Mouse (Mus musculus) yolk sac, embryonic 10.5 days (tissue): ENCODE measurements around the gene Yif1b.
A peak's percentile ranks its signal among the peaks of the same experiment; 100 is the strongest.
"Not testable (repeated sequence)": the region's sequence is repeated elsewhere in the genome, so short reads cannot be mapped to it uniquely, and the experiment has no call there.

Experiments
- DNase-seq: peaks from one replicate; pipeline ENCODE4 v3.0.0-alpha.2; 2017; ENCODE audit warnings: low spot score

Gene Yif1b

DNA sequence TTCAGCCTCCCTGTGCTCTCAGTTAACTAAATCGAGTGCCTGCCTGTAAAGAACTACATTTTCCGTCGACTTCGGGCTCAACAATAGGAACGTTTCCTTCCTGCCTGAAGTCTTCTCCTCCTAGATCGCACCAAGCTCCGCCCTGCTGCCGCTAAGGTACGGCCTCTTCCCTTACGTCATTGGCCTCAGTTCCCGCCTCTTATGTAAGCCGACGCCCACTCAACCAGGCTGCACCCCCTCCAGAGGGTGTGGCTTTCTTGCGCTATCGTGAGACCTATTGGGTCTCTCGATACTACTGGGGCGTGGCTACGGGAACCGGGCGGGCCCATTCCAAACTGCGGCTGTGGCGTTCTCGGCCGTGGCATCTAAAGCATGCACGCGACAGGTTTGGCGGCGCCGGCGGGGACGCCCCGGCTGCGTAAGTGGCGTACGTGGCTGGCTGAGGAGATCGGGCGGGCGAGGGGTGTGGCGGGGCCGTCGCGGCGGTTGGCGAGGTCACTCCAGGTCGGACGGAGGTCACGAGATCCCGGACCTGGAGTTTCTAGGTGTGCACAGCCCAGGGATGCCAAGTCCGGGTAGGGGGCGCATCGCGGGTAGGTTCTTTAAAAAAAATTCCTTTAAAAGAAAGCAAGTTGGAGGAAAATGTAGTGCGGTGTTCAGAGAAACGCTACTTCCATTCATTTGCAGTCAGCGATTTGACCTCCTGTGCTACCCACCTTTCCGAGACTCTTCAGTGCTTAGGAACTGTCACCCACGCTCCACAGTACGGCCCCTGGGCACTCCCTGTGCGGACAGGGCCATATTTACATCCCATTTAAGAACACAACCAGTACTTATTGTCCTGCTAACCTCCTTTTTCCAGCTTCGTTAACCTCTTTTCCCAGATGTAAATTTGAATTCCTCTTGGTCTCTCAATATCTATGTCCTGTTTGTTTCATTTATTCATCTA is at the start of gene Yif1b:
Gene Yif1b (plus strand): TSS at position 311 of the 949 bp plus-strand sequence.
- DNase-seq: peak; percentile 99

DNA sequence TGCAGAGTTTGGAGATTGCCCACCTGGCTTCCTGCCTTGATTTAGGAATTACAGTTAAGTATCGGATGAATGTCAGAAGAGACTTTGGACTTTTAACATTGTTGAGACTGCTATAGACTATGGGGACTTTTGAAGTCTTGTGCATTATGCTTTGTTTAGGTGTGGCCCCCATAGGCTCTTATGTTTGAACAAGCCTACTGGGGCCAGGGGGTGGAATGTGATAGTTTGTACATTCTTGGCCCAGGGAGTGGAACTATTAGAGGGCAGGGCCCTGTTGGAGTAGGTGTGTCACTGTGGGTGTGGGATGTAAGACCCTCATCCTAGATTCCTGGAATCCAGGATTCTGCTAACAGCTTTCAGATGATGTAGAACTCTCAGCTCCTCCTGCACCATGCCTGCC is 43.9 kb upstream of the Yif1b start:
- not testable (repeated sequence) for DNase-seq

DNA sequence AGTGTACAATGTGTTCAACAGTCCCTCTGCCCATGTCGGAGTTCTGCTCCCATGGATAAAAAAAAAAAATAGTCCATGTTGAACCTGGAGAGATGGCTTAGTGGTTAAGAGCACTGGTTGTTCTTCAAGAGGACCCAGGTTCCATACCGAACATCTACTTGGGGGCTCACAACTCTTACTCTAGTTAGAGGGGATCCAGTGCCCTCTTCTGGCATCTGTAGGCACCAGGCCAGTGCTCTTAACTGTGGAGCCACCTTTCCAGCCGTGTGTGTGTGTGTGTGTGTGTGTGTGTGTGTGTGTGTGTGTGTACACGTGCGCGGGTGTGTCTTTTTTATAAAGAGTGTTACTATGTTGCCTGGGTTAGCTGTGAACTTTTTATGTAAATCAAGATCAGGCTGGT is 35.6 kb upstream of the Yif1b start:
- DNase-seq: no peak

DNA sequence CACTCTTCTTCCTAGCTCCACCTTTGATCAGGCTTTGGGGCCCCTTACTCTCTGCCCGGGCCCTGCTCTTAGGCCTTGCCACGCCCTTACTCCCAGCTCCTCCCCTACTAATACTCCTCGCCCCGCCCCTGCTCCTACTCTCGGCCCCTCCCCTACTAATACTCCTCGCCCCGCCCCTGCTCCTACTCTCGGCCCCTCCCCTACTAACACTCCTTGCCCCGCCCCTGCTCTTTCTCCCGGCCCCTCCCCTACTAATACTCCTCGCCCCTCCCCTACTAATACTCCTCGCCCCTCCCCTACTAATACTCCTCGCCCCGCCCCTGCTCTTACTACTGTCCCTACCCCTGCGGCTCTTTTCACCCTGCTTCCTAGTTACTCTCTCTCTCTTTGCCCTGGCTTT is 27.1 kb upstream of the Yif1b start:
- DNase-seq: not testable (repeated sequence)

DNA sequence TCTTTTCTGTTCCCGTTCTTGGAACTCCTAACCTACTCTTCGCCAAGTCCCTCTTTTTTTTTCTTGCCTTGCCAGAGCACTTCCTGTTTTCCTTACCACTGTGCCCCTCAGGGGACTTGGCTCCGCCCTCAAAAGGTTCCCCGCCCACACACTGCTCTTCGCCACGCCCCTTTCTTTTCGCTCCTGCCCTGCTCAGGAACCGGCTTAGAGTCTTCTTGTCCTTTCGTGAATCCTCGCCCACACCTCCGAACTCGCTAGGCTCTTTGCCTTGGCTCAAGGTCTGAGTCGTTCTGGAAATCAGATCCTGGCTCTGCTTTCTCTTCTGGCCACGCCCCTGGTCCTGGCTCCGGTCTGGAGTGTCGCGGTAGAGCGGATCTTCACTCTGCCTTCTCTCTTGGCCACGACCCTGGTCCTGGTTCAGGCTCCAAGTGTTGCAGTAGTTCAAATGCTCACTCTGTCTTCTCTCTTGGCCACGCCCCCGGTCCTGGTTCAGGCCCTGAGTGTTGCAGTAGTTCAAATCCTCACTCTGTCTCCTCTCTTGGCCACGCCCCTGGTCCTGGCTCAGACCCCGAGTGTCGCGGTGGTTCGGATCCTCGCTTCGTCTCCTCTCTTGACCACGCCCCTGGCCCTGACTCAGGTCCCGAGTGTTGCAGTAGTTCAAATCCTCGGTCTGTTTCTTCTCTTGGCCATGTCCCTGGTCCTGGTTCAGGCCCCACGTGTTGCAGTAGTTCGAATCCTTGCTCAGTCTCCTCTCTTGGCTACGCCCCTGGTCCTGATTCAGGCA is 26.5 kb upstream of the Yif1b start:
- peak; percentile 87 for DNase-seq

DNA sequence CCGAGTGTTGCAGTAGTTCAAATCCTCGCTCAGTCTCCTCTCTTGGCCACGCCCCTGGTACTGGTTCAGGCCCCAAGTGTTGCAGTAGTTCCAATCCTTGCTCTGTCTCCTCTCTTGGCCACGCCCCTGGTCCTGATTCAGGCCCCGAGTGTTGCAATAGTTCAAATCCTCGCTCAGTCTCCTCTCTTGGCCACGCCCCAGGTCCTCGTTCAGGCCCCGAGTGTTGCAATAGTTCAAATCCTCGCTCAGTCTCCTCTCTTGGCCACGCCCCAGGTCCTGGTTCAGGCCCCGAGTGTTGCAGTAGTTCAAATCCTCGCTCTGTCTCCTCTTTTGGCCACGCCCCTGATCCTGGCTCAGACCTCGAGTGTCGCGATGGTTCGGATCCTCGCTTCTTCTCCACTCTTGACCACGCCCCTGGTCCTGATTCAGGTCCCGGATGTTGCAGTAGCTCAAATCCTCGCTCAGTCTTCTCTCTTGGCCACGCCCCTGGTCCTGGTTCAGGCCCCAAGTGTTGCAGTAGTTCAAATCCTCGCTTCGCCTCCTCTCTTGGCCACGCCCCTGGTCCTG is 25.8 kb upstream of the Yif1b start:
- no peak for DNase-seq

DNA sequence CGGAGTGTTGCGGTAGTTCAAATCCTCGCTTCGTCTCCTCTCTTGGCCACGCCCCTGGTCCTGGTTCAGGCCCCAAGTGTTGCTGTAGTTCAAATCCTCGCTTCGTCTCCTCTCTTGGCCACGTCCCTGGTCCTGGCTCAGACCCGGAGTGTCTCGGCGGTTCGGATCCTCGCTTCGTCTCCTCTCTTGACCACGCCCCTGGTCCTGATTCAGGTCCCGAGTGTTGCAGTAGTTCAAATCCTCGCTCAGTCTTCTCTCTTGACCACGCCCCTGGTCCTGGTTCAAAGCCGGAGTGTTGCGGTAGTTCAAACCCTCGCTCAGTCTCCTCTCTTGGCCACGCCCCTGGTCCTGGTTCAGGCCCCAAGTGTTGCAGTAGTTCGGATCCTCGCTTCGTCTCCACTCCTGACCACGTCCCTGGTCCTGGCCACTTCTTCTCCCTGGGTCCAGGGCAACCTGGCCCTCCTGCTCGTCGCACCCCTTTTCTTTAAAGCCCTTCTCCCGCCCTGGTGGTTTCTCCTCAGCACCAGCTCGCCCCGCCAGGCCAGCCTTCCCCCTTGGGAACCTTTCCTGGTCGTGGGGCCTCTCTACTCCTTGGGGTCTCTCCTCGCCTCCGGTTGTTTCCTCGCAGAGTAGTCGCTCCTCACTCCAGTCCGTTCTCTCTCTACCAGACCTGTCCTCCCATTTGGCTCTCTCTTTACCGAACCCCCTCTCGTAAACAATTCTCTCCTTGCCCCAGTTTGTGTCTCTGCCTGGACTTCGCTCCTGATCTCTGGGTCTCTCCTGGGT is 25.2 kb upstream of the Yif1b start:
- not testable (repeated sequence) for DNase-seq

DNA sequence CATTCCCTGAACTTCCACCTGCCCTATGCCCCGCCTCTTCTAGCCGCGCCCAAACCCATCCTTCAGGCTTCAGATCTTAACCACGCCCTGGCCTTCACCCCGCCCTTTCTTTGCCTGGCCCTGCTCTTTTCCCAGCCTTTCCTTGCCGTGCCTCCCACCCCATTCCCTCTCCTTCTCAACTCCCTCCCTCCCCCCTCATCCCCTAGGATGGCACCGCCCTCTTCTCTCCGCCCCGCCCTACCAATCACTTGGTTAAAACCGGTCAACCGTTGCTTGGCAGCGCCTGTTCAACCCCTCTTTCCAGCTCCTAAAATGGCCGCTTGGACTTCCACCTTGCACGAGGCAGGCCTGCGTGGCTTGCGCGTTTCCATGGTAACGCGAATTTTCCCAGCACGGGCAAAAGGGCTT is 24.4 kb upstream of the Yif1b start, which contains the start of gene Catsperg1:
Gene Catsperg1 (minus strand): TSS at position 361 of the 408 bp plus-strand sequence.
- DNase-seq: peak; percentile 55

DNA sequence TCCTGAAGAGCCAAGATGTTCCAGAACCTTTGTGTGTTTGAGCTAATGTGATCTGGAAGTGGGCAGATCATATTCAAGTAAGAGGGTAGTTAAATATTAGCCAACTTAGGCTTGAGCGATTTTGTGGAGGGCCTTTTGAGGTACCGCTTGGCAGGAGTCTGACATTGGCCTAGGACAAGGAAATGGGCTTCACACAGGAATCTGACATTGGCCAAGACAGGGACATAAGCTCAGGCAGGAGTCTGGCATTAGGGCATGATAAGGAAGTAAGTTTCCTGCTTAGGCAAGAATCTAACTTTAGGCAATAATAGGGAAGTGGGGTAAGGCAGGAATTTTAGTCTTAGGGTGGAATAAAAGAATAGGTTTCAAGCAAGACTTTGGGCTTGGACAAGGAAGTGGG is 23.9 kb upstream of the Yif1b start:
- DNase-seq: no peak

DNA sequence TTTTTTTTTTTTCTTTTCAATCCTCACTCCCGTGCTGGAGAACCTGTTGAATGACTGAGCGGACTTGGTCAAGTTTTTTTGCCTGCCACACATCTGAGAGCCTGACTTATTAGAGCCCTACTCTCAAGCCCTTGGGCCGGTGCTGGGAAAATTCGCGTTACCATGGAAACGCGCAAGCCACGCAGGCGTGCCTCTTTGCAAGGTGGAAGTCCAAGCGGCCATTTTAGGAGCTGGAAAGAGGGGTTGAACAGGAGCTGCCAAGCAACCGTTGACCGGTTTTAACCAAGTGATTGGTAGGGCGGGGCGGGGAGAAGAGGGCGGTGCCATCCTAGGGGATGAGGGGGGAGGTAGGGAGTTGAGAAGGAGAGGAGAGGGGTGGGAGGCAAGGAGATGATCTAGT is 23.3 kb upstream of the Yif1b start:
- DNase-seq: no peak

DNA sequence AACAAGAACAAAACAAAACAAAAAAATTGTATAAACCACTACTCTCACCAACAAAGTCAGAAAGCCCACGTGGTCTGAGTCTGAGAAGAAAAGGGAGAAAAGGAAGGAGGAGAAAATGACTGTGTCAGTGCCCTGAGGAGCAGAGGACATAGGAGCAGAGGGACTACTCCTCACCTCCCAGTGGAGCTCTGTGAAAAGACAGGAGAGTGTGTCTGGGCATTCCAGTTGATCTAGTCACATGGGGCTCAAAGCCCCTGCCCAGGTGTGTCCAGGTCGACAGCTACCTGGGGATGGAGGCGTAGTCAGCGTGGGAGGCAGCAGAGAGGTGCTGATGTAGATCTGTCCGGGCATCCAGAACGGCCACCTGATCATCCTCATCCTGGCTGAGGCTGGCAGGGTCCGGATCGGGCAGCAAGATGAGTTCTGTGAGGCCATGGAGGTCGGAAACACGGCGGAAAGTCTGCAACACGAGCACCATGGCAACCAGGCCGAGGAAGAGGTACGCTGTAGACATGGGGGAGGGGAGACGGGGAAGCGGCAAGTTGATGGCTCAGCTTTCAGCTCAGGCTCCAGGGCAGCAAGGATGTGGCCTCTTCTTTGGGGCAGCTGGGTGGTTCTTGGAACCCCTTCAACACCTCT is 13.3 kb upstream of the Yif1b start:
- no peak for DNase-seq

DNA sequence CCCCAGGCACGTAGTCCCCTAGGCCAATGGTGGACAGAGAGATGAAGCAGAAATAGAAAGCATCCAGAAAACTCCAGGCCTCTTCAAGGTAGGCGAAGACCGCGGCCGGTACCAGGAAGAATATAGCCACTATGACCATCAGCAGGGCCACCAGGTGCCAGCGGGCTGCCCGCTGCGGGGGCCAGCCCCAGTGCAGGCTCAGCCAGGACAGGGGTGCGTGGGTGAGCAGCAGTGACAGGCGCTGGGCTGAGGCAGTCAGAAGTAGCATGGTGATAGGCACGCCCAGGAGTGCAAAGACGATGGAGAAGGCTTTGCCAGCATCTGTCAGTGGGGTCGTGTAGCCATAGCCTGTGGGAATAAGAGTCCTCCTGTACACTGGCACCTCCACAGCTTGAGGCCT is 12.6 kb upstream of the Yif1b start:
- no peak for DNase-seq

DNA sequence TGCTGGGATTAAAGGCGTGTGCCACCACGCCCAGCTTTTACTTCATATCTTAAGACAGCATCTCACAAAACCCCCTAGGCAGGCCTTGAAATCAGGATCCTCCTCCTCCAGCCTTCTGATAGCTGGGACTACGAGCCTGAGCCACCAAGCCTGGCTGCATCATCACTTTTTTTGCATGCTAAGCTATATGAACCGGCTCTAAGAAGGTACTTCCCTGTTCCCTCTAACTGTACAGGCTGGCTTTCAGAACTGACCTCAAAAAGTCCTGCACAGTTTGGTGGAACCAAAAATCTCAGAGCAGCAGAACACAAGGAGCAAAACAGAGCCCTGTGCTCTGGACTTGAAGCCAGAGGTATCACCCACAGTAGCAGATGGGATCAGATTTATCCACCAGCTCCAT is 9.9 kb upstream of the Yif1b start:
- no peak for DNase-seq

DNA sequence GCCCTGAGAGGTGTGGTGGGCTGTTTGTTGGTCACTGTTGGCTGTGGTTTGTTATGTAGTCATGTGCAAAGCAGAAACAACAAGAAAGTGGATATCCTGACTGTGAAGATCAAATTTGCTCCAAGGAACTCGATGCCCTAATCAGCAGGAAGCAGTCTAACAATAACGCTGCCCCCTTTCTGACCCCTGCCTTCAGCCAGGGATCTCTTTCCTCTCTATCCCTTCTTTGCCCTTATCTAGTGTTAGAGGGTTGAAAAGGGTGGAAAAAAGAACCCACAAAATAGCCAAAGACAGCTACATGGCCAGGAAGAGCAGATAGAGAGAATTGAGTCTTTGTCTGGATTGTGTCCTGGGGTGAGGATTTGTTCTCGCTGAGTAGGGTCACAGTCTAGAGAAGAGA is 7.6 kb upstream of the Yif1b start:
- DNase-seq: no peak

DNA sequence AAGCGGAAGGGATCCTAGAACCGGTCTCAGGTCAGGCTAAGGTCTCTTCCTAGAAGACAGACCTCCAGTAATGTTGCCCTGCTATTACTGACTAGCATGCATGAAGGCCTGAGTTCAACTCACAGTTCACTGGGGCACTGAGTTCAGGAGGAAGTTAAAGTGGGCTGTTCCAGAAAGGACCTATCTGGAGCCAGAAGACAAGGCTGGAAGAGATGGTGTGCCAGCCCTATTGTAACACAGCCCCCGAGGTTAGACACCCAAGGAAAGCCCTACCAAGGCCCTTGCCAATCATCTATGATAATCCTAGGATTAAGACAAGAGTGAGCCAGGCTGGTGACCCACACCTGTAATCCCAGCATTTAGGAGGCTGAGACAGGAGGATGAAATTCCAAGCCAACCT is 6.6 kb upstream of the Yif1b start:
- DNase-seq: no peak

DNA sequence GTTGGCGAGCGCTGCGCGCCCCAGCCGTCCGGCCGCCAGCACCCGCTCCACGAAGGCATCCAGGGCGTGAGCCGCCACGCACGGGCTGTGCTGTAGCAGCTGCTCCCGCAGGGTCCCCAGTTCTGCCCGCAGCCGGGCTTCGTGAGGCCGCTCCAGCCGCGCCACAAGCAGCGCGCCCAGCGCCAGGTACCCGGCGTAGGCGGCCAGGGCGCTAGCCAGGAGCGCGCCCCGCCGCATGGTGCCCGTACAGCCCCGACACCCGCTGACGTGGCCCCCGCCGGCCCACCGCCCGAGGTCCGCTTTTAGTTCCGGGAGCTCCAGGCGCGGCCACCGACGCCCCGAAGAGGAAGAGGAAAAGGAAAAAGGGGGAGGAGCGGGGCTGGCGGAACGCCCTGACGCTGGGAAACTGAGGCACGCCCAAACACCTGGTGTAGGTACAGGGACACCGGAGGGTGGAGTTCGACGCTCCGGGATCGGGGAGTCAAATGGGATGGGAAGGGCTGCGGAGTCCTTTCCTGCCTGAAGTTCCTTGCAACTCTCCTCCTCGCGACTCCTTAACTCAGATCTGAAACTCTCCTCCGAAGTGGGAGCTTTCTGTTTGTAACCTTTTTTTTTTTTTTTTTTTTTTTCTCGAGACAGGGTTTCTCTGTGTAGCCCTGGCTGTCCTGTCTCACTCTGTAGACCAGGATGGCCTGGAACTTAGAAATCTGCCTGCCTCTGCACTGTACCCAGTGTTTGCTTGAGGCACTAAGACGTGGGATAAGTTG is 5.7 kb upstream of the Yif1b start, which contains the start of gene Kcnk6:
Gene Kcnk6 (minus strand): TSS at position 269 of the 767 bp plus-strand sequence.
- DNase-seq: no peak

DNA sequence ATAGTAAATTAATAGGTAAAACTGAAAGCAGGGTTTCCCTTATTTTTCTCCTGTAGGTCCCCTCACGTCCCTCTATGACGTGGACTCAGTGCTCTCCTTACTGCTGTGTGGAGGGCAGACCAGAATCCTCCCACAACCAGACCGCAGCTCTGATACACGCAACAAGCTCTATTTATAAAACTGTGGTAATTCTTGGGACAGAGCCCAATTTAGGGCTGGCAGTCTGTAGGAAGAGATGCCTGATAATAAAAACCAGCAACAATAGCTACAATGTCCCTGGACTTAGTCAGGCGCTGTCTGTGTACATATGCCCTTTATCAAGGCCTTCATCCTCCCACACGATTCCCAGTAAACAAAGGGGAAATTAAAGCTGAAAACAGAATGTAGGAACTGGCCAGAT is 4.4 kb upstream of the Yif1b start:
- no peak for DNase-seq

DNA sequence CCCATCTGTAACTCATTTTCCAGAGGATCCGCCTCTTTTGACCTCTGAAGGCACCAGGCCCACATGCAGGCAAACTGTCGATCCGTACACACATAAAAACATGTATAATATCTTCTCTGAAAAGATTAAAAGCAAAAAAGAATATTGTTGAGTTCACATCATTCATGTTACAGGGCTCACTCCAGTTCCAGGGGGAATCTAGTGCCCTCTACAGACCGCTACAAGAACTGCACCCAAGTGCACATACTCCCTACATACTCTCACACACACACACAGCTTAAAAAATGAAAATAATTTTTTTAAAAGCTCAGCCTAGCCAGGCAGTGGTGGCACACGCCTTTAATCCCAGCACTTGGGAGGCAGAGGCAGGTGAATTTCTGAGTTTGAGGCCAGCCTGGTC is 3.5 kb upstream of the Yif1b start:
- no peak for DNase-seq

DNA sequence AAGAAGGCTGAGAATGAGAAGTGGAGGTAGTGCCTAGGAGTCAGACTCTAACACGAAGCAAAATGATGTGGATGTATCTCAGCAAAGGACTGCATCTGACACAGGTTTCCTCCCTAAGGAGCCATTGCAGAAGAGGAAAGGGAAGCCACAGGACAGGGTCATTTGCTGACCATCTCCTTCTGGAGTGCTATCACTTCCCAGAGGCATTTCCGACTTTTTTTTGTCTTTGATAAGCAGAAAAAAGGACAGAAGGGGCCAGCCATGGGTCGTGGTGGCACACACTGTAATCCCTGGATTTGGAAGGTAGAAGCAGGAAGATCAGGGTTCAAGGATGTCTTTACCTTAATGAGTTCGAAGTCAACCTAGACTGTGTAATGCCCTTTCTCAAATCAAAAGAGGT is 1.5 kb upstream of the Yif1b start:
- DNase-seq: no peak

DNA sequence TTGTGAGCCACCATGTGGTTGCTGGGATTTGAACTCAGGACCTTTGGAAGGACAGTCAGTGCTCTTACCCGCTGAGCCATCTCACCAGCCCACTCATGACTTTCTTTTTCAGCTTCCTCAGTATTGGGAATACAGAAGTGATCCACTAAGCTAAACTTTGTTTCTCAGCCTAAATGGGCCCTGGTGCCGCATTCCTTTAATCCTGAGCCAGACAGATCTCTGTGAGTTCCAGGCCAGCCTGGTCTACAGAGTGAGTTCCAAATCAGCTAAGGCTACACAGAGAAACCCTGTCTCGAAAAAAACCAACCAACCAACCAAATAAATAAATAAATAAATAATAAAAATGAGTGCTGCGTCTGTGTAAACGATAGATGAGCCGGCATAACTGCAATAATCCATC is 533 bp upstream of the Yif1b start:
- DNase-seq: not testable (repeated sequence)
